Mouse (Mus musculus) liver, embryonic 11.5 days (tissue): ENCODE results near the gene Smyd3. TPM values are rescaled to one million over a fixed set of nuclear protein-coding genes. Genes with fewer than 3 reads are reported as not detected.
"Not testable (repeated sequence)": the region's sequence is repeated elsewhere in the genome, so short reads cannot be mapped to it uniquely, and the experiment has no call there.

Experiments used
- ATAC-seq: fragments of 200-750 bp; cut with Nextera tagmentation; replicated peaks from 2 replicates; pipeline ENCODE4 v1.8.0; 2017; ENCODE audit warnings: moderate number of reproducible peaks, mild to moderate bottlenecking, moderate TSS enrichment, moderate library complexity; ENCODE audit not compliant: low FRiP score
- DNase-seq: peaks from one replicate; pipeline ENCODE4 v3.0.0-alpha.2; 2017; ENCODE audit warnings: low spot score
- H3K27ac ChIP-seq: fragments of 300-500 bp; sonication (generic); 2 replicates; pipeline ENCODE4 v1.5.1; 2014; ENCODE audit warnings: mild to moderate bottlenecking, low read depth, low read length, control low read depth
- H3K27me3 ChIP-seq: fragments of 300-500 bp; sonication (generic); replicated peaks from 2 replicates; pipeline ENCODE4 v1.6.1; 2014; ENCODE audit warnings: low read length, mixed read lengths; ENCODE audit not compliant: control insufficient read depth, insufficient read depth
- H3K36me3 ChIP-seq: fragments of 300-500 bp; sonication (generic); 2 replicates; pipeline ENCODE4 v1.6.1; 2014; ENCODE audit warnings: mild to moderate bottlenecking, low read length, moderate library complexity, mixed read lengths; ENCODE audit not compliant: control insufficient read depth, insufficient read depth
- H3K4me1 ChIP-seq: fragments of 300-500 bp; sonication (generic); replicated peaks from 2 replicates; pipeline ENCODE4 v1.6.1; 2014; ENCODE audit warnings: low read length, mixed read lengths; ENCODE audit not compliant: control insufficient read depth, insufficient read depth
- H3K4me2 ChIP-seq: fragments of 300-500 bp; sonication (generic); 2 replicates; pipeline ENCODE4 v1.6.1; 2014; ENCODE audit warnings: mild to moderate bottlenecking, control low read depth, moderate library complexity
- H3K4me3 ChIP-seq: fragments of 300-500 bp; sonication (generic); 2 replicates; pipeline ENCODE4 v1.5.1; 2014; ENCODE audit warnings: low read depth, low read length, control low read depth
- H3K9ac ChIP-seq: fragments of 300-500 bp; sonication (generic); 2 replicates; pipeline ENCODE4 v1.6.1; 2014; ENCODE audit warnings: low read depth, low read length, control low read depth
- H3K9me3 ChIP-seq: fragments of 300-500 bp; sonication (generic); 2 replicates; pipeline ENCODE4 v1.6.1; 2016; ENCODE audit warnings: low read length, inconsistent platforms, mixed read lengths; ENCODE audit not compliant: control insufficient read depth
- WGBS: fragments of 180-500 bp; shearing (Covaris S2); extraction: QIAGEN DNeasy Blood & Tissue Kit; methylation state at CpG from one replicate; pipeline ENCODE4 v1.1.7; 2014; 5-methylcytosine and 5-hydroxymethylcytosine counted together
- polyA plus RNA-seq: library from polyadenylated mRNA; unstranded; fragments of >200 nt; fragmentation: Nextera tagmentation; extraction: Ambion mirVana; gene quantifications from 2 replicates; pipeline ENCODE4 v1.2.1, GENCODE M21; 2014

Smyd3 gene
- polyA plus RNA-seq, 1 experiment from 2014 or later: 17.3 TPM

DNA sequence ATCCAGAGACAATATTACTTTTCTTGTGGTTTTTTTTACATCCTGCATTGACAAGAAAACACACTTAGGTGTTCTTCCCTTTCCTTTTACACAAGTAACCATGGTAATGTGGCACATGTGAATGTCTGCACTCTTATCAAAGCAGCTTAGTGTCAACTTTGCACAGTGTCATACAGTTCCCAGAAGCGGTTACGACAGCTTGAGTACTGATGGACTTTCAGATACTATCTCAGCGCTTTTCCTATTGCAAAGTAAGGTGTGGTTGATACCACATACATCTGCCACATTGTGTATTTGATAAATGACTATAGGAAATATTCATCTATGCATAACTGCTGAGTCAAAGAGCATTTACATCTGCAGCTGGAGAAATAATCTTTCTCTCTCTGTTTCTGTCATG, 348.1 kb downstream of the Smyd3 start:
- H3K4me1 ChIP-seq: no peaks in the 10 kb centered on the region; the same call in 1 of the 2 replicates
- no peak overlapping the region for H3K4me2 ChIP-seq
- H3K4me3 ChIP-seq: no peak overlapping the region
- ATAC-seq (peak; percentile 72), DNase-seq (no peak)
- no peaks in the 10 kb centered on the region for H3K36me3 ChIP-seq
- 44% methylated on average over 3 of the region's 3 CpGs for WGBS
- no peak overlapping the region for H3K27ac ChIP-seq
- H3K9ac ChIP-seq: no peak overlapping the region
- no peaks in the 10 kb centered on the region for H3K9me3 ChIP-seq
- no peaks in the 10 kb centered on the region for H3K27me3 ChIP-seq

DNA sequence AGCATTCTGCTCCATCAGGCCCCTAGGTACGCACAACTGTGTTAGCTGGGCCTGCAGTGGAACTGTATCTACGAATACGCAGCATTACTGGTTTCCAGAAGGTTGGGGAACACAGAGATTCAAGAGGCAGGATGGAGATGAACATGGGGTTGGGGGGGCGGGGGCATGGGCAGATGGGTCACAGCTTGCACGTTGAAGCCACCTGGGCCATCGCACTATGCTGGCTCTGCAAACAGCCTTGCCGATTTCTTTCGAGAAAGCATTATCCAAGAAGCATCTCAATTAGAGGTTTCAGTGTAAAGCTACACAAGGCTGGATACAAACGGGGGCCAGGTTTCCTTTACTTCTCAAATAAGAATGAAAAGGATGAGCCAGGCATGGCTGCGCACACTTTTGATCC, 348.7 kb downstream of the Smyd3 start:
- Histone ChIP-seq H3K9me3 (no peaks in the 10 kb centered on the region), H3K4me3 (no peak overlapping the region), H3K4me1 (no peaks in the 10 kb centered on the region; the same call in 1 of the 2 replicates), H3K27ac (no peak overlapping the region), H3K36me3 (no peaks in the 10 kb centered on the region), H3K9ac (no peak overlapping the region), H3K4me2 (no peak overlapping the region), H3K27me3 (no peaks in the 10 kb centered on the region)
- DNase-seq (no peak), ATAC-seq (no peak)
- WGBS: 87% methylated on average over 10 of the region's 10 CpGs

DNA sequence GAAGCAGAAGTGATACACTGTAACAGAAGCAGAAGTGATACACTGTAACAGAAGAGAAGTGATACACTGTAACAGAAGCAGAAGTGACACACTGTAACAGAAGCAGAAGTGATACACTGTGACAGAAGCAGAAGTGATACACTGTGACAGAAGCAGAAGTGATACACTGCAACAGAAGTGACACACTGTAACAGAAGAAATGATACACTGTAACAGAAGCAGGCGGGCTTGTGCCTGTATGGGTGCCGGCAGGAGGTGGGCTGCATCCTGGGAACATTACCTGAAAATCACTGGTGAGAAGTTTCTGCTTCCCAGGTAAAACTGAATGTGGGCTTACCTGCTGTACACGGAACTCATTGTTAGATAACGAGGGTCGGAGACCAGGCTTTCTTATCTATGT, 353.6 kb downstream of the Smyd3 start:
- not testable (repeated sequence) for H3K36me3 ChIP-seq, H3K4me3 ChIP-seq, H3K4me2 ChIP-seq, ATAC-seq, DNase-seq, H3K9me3 ChIP-seq, H3K27me3 ChIP-seq, H3K4me1 ChIP-seq, H3K27ac ChIP-seq, H3K9ac ChIP-seq
- 75% methylated on average over 5 of the region's 5 CpGs for WGBS

DNA sequence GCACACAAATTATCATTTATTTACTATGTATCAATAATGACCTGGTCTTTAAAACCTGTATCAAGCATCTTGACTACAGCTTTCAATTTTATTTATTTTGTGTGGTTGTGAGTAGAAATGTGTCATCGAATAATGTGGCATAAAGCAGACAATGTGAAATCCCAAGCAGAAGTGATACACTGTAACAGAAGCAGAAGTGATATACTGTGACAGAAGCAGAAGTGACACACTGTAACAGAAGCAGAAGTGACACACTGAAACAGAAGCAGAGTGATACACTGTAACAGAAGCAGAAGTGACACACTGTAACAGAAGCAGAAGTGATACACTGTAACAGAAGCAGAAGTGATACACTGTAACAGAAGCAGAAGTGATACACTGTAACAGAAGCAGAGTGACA, 355.1 kb downstream of the Smyd3 start:
- H3K27me3 ChIP-seq, H3K9ac ChIP-seq, H3K4me2 ChIP-seq, DNase-seq, ATAC-seq, H3K9me3 ChIP-seq, H3K4me3 ChIP-seq, H3K4me1 ChIP-seq, H3K27ac ChIP-seq, H3K36me3 ChIP-seq: not testable (repeated sequence)
- WGBS: 89% methylated on average over 1 of the region's 1 CpGs

DNA sequence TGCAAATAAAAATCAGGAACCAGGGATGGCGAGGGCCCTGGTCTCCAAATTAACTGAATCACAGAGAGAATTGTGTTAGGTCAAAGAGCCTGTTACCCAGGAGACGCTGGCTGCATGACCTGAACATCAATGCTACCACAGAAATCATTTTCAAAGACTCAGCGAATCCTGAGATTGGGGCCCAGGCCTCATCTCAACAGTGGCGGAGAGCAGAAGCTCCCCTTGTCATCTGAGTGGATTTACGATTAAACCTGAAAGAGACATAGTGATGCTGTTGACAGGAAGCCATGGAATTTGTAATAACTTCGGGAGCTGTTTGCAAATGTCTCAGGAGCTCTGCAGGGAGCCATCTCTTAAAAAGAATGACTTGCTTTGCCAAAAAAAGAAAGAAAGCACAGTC, 355.9 kb downstream of the Smyd3 start:
- WGBS: 70% methylated on average over 6 of the region's 6 CpGs

DNA sequence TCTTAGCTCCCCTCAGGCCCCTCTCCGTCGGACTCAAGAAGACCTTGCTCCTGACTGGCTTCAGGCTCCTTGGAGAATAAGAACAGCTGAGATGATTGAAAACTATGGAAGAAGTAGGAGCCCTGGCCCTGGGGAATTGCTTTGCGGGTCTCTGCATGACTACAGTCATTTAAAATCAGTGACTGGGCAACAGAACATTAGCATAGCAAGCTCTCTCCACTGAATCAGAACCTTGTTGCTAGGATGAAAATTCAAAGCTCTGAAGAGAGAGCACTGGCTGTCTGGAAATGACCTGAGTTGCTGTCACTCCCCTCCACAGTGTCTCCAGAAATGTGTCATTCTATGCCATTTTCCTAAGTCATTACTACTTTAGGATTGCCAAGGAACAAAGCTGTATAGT, 357.1 kb downstream of the Smyd3 start:
- Histone ChIP-seq H3K4me2 (no peak overlapping the region), H3K27me3 (no peaks in the 10 kb centered on the region), H3K9me3 (no peaks in the 10 kb centered on the region), H3K4me1 (no peaks in the 10 kb centered on the region), H3K4me3 (no peak overlapping the region), H3K27ac (no peak overlapping the region), H3K9ac (no peak overlapping the region), H3K36me3 (no peaks in the 10 kb centered on the region)
- ATAC-seq (no peak), DNase-seq (no peak)
- WGBS: 81% methylated on average over 3 of the region's 3 CpGs

More for the DNA sequence above, 355.9 kb downstream of the Smyd3 start:
- ATAC-seq (no peak), DNase-seq (no peak)
- Histone ChIP-seq H3K36me3 (no peaks in the 10 kb centered on the region), H3K9ac (no peak overlapping the region), H3K4me2 (no peak overlapping the region), H3K4me3 (no peak overlapping the region), H3K27ac (no peak overlapping the region), H3K9me3 (no peaks in the 10 kb centered on the region), H3K4me1 (no peaks in the 10 kb centered on the region), H3K27me3 (no peaks in the 10 kb centered on the region)

DNA sequence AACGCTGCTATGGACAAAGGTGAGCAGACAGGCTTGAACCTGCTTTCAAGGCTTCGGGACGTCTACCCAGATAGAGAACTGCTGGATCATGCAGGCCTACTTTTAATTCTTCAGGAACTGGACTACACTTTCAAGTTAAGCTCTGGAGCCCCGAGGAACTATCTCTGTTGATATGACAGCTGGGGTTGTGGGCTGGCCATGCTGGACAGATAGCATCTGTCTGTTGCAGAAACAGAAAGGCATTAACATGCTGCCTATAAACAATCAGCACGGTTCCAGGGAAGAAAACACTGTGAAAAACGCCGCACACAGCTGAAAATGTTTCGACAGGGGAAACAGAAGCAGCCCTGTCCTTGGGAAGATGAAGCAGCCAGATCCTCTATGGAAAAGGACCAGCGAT, 365.5 kb downstream of the Smyd3 start:
- H3K27ac ChIP-seq: no peak overlapping the region

DNA sequence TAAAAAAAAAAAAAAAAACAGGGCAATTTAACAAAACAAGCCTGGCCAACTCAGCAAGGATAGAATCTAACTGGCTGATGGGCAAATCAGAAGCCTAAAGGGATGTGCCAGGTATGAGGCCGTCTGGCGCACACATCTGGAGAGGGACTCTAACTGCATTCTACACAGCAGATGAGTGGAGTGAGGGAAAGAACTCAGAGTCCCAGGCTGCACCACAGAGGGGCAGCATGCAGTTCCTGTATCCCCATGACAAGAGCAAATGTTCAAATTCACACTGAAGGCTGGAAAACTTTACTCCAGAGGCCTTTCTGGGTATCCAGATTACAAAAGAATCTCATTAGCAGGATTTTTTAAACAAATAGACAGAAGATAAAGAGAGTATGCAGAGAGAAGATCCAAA, 366.6 kb downstream of the Smyd3 start:
- no peaks in the 10 kb centered on the region for H3K36me3 ChIP-seq
- H3K9ac ChIP-seq: no peak overlapping the region
- H3K4me1 ChIP-seq: peaks cover 4% of the 10 kb centered on the region
- no peak for ATAC-seq
- no peak overlapping the region for H3K4me2 ChIP-seq
- DNase-seq: no peak
- H3K27ac ChIP-seq: no peak overlapping the region
- 69% methylated on average over 2 of the region's 2 CpGs for WGBS
- no peaks in the 10 kb centered on the region for H3K27me3 ChIP-seq
- H3K9me3 ChIP-seq: no peaks in the 10 kb centered on the region
- H3K4me3 ChIP-seq: no peak overlapping the region

More for the DNA sequence above, 365.5 kb downstream of the Smyd3 start:
- Histone ChIP-seq H3K4me3 (no peak overlapping the region), H3K9me3 (no peaks in the 10 kb centered on the region), H3K27me3 (no peaks in the 10 kb centered on the region), H3K4me2 (no peak overlapping the region), H3K4me1 (peaks cover 4% of the 10 kb centered on the region), H3K36me3 (no peaks in the 10 kb centered on the region), H3K9ac (no peak overlapping the region)
- DNase-seq (no peak), ATAC-seq (no peak)
- WGBS: 66% methylated on average over 9 of the region's 9 CpGs

DNA sequence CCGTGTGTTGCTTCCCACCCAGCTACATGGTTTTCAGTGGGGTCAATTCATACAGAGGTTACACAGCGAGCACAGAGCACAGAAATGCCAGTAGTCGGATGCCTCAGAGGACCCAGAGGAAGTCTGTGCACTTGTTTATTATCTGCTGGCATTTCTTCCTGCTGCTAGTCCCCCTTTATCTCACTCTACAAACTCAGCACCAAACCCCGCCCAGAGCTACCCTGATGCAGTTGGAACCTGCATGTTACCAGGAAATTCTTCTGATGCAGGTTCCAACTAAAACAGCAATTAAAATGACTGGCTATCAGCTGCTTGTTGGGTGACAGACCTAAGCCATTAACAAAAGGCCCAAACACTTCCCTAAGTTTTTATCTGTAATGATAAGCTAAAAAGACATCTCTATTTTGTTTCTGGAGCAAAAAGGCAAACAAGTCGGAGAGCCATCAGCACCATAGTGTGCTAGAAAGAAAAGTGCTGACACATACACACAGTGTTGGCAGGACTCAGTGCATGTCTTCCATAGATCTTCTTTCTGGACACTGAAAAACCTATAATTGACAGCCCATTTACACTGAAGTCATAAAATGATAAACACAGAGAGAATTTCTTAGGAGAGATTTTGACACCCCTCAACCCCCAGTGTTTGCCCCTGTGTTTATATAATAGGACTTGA, 368.2 kb downstream of the Smyd3 start:
- Histone ChIP-seq H3K27me3 (no peaks in the 10 kb centered on the region), H3K4me1 (peaks cover 4% of the 10 kb centered on the region), H3K4me2 (no peak overlapping the region), H3K9ac (no peak overlapping the region), H3K36me3 (no peaks in the 10 kb centered on the region), H3K9me3 (no peaks in the 10 kb centered on the region), H3K4me3 (no peak overlapping the region), H3K27ac (no peak overlapping the region)
- WGBS: 33% methylated on average over 5 of the region's 5 CpGs
- DNase-seq (no peak), ATAC-seq (no peak; the same call in 1 of the 2 replicates)
